Mouse (Mus musculus): Measurements from ENCODE around the gene Hsd17b10. TPM values are rescaled to one million over a fixed set of nuclear protein-coding genes. Genes with fewer than 3 reads are reported as not detected.

Gene Hsd17b10
- 242 and 246 TPM in 2 replicates for polyA plus RNA-seq (2014; fragmentation: Nextera tagmentation; extraction: Ambion mirVana)

- peak; percentile 96 for ATAC-seq (replicated peaks; ENCODE audit: insufficient number of reproducible peaks, low FRiP score, low TSS enrichment, low read depth)
- H3K9me3 ChIP-seq (replicated peaks; ENCODE audit: control insufficient read depth, low read length) = no peaks in the 10 kb centered on the region
- H3K4me3 ChIP-seq (ENCODE audit: low read depth, low read length) = peak within 1 kb of the TSS; percentile 41
- H3K4me1 ChIP-seq (ENCODE audit: control insufficient read depth, insufficient read depth, low read length) = no peaks in the 10 kb centered on the region
- peak within 1 kb of the TSS; percentile 46 for H3K4me2 ChIP-seq (ENCODE audit: low read depth, low read length)
- WGBS = 20% methylated on average over 38 of the region's 41 CpGs
- no peaks in the 10 kb centered on the region for H3K36me3 ChIP-seq (replicated peaks; ENCODE audit: control insufficient read depth, insufficient read depth, low read depth, low read length)
- peak within 1 kb of the TSS; percentile 52 for H3K9ac ChIP-seq (replicated peaks; ENCODE audit: low read length)
- H3K27me3 ChIP-seq (ENCODE audit: control insufficient read depth, insufficient read depth, low read length) = peaks cover 6% of the 10 kb centered on the region; the same call in 1 of the 2 replicates
- DNase-seq (ENCODE audit: low spot score) = peak; percentile 84
- no peak within 1 kb of the TSS for H3K27ac ChIP-seq (replicated peaks; ENCODE audit: low read depth, low read length)
These were observed at the start of gene Hsd17b10 for GRCm38 (mm10) chrX:152001737-152002710. TSS of gene Hsd17b10 (plus strand) at chrX:152001845.

- Histone ChIP-seq H3K27ac (replicated peaks; ENCODE audit: low read depth, low read length) (no peak overlapping the region), H3K4me2 (ENCODE audit: low read depth, low read length) (no peak overlapping the region), H3K27me3 (ENCODE audit: control insufficient read depth, insufficient read depth, low read length) (peaks cover 6% of the 10 kb centered on the region; the same call in 1 of the 2 replicates), H3K4me3 (ENCODE audit: low read depth, low read length) (no peak overlapping the region), H3K9me3 (replicated peaks; ENCODE audit: control insufficient read depth, low read length) (no peaks in the 10 kb centered on the region), H3K9ac (replicated peaks; ENCODE audit: low read length) (no peak overlapping the region), H3K36me3 (replicated peaks; ENCODE audit: control insufficient read depth, insufficient read depth, low read depth, low read length) (no peaks in the 10 kb centered on the region), H3K4me1 (ENCODE audit: control insufficient read depth, insufficient read depth, low read length) (no peaks in the 10 kb centered on the region)
- DNase-seq (ENCODE audit: low spot score) (no peak), ATAC-seq (replicated peaks; ENCODE audit: insufficient number of reproducible peaks, low FRiP score, low TSS enrichment, low read depth) (no peak)
- WGBS = 65% methylated on average over 4 of the region's 4 CpGs
These were observed 2.5 kb upstream of the Hsd17b10 start for GRCm38 (mm10) chrX:151999006-151999710.

GRCm38 (mm10) chrX:152001182-152001684 is 412 bp upstream of the Hsd17b10 start:
- 42% methylated on average over 9 of the region's 9 CpGs for WGBS
- H3K9ac ChIP-seq (replicated peaks; ENCODE audit: low read length) = no peak overlapping the region
- ATAC-seq (replicated peaks; ENCODE audit: insufficient number of reproducible peaks, low FRiP score, low TSS enrichment, low read depth) (peak; percentile 42; the same call in 1 of the 2 replicates), DNase-seq (ENCODE audit: low spot score) (no peak)
- H3K27me3 ChIP-seq (ENCODE audit: control insufficient read depth, insufficient read depth, low read length) = peaks cover 6% of the 10 kb centered on the region; the same call in 1 of the 2 replicates
- no peak overlapping the region; the same call in 1 of the 2 replicates for H3K4me3 ChIP-seq (ENCODE audit: low read depth, low read length)
- H3K4me2 ChIP-seq (ENCODE audit: low read depth, low read length) = 0 out of 2 replicates have a peak overlapping the region, but pooled peaks have one; percentile 1
- no peak overlapping the region for H3K27ac ChIP-seq (replicated peaks; ENCODE audit: low read depth, low read length)
- H3K4me1 ChIP-seq (ENCODE audit: control insufficient read depth, insufficient read depth, low read length) = no peaks in the 10 kb centered on the region
- no peaks in the 10 kb centered on the region for H3K36me3 ChIP-seq (replicated peaks; ENCODE audit: control insufficient read depth, insufficient read depth, low read depth, low read length)
- no peaks in the 10 kb centered on the region for H3K9me3 ChIP-seq (replicated peaks; ENCODE audit: control insufficient read depth, low read length)

- ATAC-seq (replicated peaks; ENCODE audit: insufficient number of reproducible peaks, low FRiP score, low TSS enrichment, low read depth) = no peak
- Histone ChIP-seq H3K9me3 (replicated peaks; ENCODE audit: control insufficient read depth, low read length) (no peaks in the 10 kb centered on the region), H3K9ac (replicated peaks; ENCODE audit: low read length) (no peak overlapping the region), H3K27ac (replicated peaks; ENCODE audit: low read depth, low read length) (no peak overlapping the region), H3K27me3 (ENCODE audit: control insufficient read depth, insufficient read depth, low read length) (peaks cover 6% of the 10 kb centered on the region; the same call in 1 of the 2 replicates), H3K4me3 (ENCODE audit: low read depth, low read length) (no peak overlapping the region), H3K36me3 (replicated peaks; ENCODE audit: control insufficient read depth, insufficient read depth, low read depth, low read length) (no peaks in the 10 kb centered on the region), H3K4me1 (ENCODE audit: control insufficient read depth, insufficient read depth, low read length) (no peaks in the 10 kb centered on the region), H3K4me2 (ENCODE audit: low read depth, low read length) (no peak overlapping the region; the same call in 1 of the 2 replicates)
- no peak for DNase-seq (ENCODE audit: low spot score)
- WGBS = 85% methylated on average over 2 of the region's 2 CpGs
These were observed 1.2 kb downstream of the Hsd17b10 start for GRCm38 (mm10) chrX:152002865-152003264.

GRCm38 (mm10) chrX:152007863-152008262 is 6.2 kb downstream of the Hsd17b10 start:
- DNase-seq (ENCODE audit: low spot score) (no peak), ATAC-seq (replicated peaks; ENCODE audit: insufficient number of reproducible peaks, low FRiP score, low TSS enrichment, low read depth) (no peak)
- no peak overlapping the region for H3K9ac ChIP-seq (replicated peaks; ENCODE audit: low read length)
- H3K27ac ChIP-seq (replicated peaks; ENCODE audit: low read depth, low read length) = no peak overlapping the region
- 94% methylated on average over 1 of the region's 1 CpGs for WGBS
- no peaks in the 10 kb centered on the region for H3K36me3 ChIP-seq (replicated peaks; ENCODE audit: control insufficient read depth, insufficient read depth, low read depth, low read length)
- no peak overlapping the region for H3K4me2 ChIP-seq (ENCODE audit: low read depth, low read length)
- no peaks in the 10 kb centered on the region; the same call in 1 of the 2 replicates for H3K27me3 ChIP-seq (ENCODE audit: control insufficient read depth, insufficient read depth, low read length)
- H3K4me3 ChIP-seq (ENCODE audit: low read depth, low read length) = no peak overlapping the region
- no peaks in the 10 kb centered on the region for H3K4me1 ChIP-seq (ENCODE audit: control insufficient read depth, insufficient read depth, low read length)
- H3K9me3 ChIP-seq (replicated peaks; ENCODE audit: control insufficient read depth, low read length) = no peaks in the 10 kb centered on the region

- peak overlapping the region; percentile 50 for H3K4me3 ChIP-seq (ENCODE audit: low read depth, low read length)
- 16% methylated on average over 11 of the region's 11 CpGs for WGBS
- no peaks in the 10 kb centered on the region; the same call in 1 of the 2 replicates for H3K27me3 ChIP-seq (ENCODE audit: control insufficient read depth, insufficient read depth, low read length)
- no peak for DNase-seq (ENCODE audit: low spot score)
- peak overlapping the region; percentile 43 for H3K4me2 ChIP-seq (ENCODE audit: low read depth, low read length)
- peak overlapping the region; percentile 72 for H3K9ac ChIP-seq (replicated peaks; ENCODE audit: low read length)
- peak; percentile 65 for ATAC-seq (replicated peaks; ENCODE audit: insufficient number of reproducible peaks, low FRiP score, low TSS enrichment, low read depth)
- H3K4me1 ChIP-seq (ENCODE audit: control insufficient read depth, insufficient read depth, low read length) = no peaks in the 10 kb centered on the region
- no peaks in the 10 kb centered on the region for H3K9me3 ChIP-seq (replicated peaks; ENCODE audit: control insufficient read depth, low read length)
- no peaks in the 10 kb centered on the region for H3K36me3 ChIP-seq (replicated peaks; ENCODE audit: control insufficient read depth, insufficient read depth, low read depth, low read length)
- peak overlapping the region; percentile 75 for H3K27ac ChIP-seq (replicated peaks; ENCODE audit: low read depth, low read length)
These were observed 14.1 kb downstream of the Hsd17b10 start for GRCm38 (mm10) chrX:152015752-152016150.

- no peaks in the 10 kb centered on the region for H3K9me3 ChIP-seq (replicated peaks; ENCODE audit: control insufficient read depth, low read length)
- no peaks in the 10 kb centered on the region for H3K36me3 ChIP-seq (replicated peaks; ENCODE audit: control insufficient read depth, insufficient read depth, low read depth, low read length)
- H3K4me1 ChIP-seq (ENCODE audit: control insufficient read depth, insufficient read depth, low read length) = no peaks in the 10 kb centered on the region
- peak; percentile 94 for DNase-seq (ENCODE audit: low spot score)
- H3K27ac ChIP-seq (replicated peaks; ENCODE audit: low read depth, low read length) = peak within 1 kb of the TSS; percentile 85
- 17% methylated on average over 64 of the region's 64 CpGs for WGBS
- H3K4me3 ChIP-seq (ENCODE audit: low read depth, low read length) = peak within 1 kb of the TSS; percentile 50
- ATAC-seq (replicated peaks; ENCODE audit: insufficient number of reproducible peaks, low FRiP score, low TSS enrichment, low read depth) = peak; percentile 98
- no peaks in the 10 kb centered on the region; the same call in 1 of the 2 replicates for H3K27me3 ChIP-seq (ENCODE audit: control insufficient read depth, insufficient read depth, low read length)
- peak within 1 kb of the TSS; percentile 72 for H3K9ac ChIP-seq (replicated peaks; ENCODE audit: low read length)
- peak within 1 kb of the TSS; percentile 50 for H3K4me2 ChIP-seq (ENCODE audit: low read depth, low read length)
These were observed 14.8 kb downstream of the Hsd17b10 start, which contains the start of the genes Ribc1 and Smc1a for GRCm38 (mm10) chrX:152016151-152017145. TSS of gene Ribc1 (minus strand) at chrX:152016295. TSS of gene Smc1a (plus strand) at chrX:152016428.

All from embryonic facial prominence, embryonic 11.5 days (tissue).